Mouse (Mus musculus) MEL (cell line): ENCODE measurements around the gene Spdye4a.
"Not testable (repeated sequence)": the region's sequence is repeated elsewhere in the genome, so short reads cannot be mapped to it uniquely, and the experiment has no call there.

Source experiments
- E2F4 ChIP-seq: IDR thresholded peaks from 2 replicates; pipeline ENCODE4 v1.6.1; 2011; ENCODE audit warnings: low read depth, low read length, improper control_type of control experiment, borderline replicate concordance
- JUND ChIP-seq: IDR thresholded peaks from 2 replicates; pipeline ENCODE4 v1.6.1; 2011; ENCODE audit warnings: low read depth, mild to moderate bottlenecking, improper control_type of control experiment, low read length
- KAT2A ChIP-seq: conservative IDR thresholded peaks from 2 replicates; pipeline ENCODE4 v1.6.1; 2012; ENCODE audit warnings: low read depth, low read length, improper control_type of control experiment, inconsistent platforms
- POLR2A ChIP-seq, 2 experiments: IDR thresholded peaks; 2 replicates each; pipeline ENCODE4 v1.6.1; 2011 to 2012; ENCODE audit warnings: low read length in 2 of 2, mild to moderate bottlenecking in 2 of 2, control low read depth in 1 of 2, improper control_type of control experiment in 1 of 2, low read depth in 1 of 2, moderate library complexity in 1 of 2; ENCODE audit not compliant: control insufficient read depth in 1 of 2, insufficient read depth in 1 of 2, poor library complexity in 1 of 2
- POLR2AphosphoS2 ChIP-seq: IDR thresholded peaks from 2 replicates; pipeline ENCODE4 v1.6.1; 2011; ENCODE audit warnings: low read length, improper control_type of control experiment
- ZNF384 ChIP-seq: IDR thresholded peaks from 2 replicates; pipeline ENCODE4 v1.6.1; 2012; ENCODE audit warnings: low read depth, mild to moderate bottlenecking, inconsistent platforms, low read length, improper control_type of control experiment

GRCm38 (mm10) chr5:143188014-143188413 is 38.7 kb downstream of the Spdye4a start:
- not testable (repeated sequence) for TF ChIP-seq KAT2A; E2F4; POLR2AphosphoS2; POLR2A (IDR thresholded peaks at IDR 0.05; ENCODE audit: control insufficient read depth in 1 of 2, insufficient read depth in 1 of 2, low read depth in 1 of 2, low read length in 2 of 2, poor library complexity in 1 of 2); JUND; ZNF384
